Mouse (Mus musculus) urinary bladder, postnatal 10 days (tissue): ENCODE results near the gene Il21r.

Experiments used
- DNase-seq: peaks from one replicate; pipeline ENCODE4 v3.0.0; 2022; ENCODE audit warnings: low spot score

The Il21r gene

GRCm38 (mm10) chr7:125601280-125601670, 2.0 kb upstream of the Il21r start:
- DNase-seq: no peak

DNA sequence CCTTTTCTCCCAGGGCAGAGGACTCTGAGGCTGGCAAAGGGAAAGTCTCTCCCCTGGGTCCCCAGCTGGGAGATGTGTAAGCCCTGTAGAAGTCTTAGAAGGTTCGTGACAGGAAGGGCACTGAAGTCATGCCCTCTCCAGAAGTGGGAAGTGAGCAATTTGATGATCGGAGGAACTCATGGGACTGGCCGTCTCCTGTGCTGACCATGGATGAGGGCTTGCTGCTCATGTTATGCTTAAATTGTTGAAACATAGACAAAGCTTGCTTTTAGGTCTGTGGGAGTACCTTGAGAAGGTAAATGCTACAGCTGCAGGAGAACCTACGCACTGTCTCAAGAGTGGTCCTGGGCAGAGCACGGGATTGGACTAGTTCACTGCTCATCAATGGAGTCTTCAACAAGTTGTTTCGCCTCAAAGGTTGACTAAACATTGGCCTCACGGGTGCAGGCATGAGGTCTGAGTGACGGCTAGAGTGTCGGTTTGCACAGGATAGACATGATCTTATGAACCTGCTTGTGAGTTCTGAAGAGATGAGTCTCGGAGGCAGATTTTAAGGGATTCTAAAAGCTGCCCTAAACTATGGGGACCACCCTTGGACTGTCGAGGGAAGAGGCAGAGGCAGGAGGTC, 1.3 kb upstream of the Il21r start:
- no peak for DNase-seq

GRCm38 (mm10) chr7:125604362-125605319, 1.4 kb downstream of the Il21r start:
- no peak for DNase-seq

- no peak for DNase-seq
Measured at GRCm38 (mm10) chr7:125605725-125606139, 2.5 kb downstream of the Il21r start.

GRCm38 (mm10) chr7:125606265-125607164, 3.3 kb downstream of the Il21r start:
- DNase-seq: no peak

- DNase-seq: no peak
Measured at GRCm38 (mm10) chr7:125607384-125608182, 4.4 kb downstream of the Il21r start.

GRCm38 (mm10) chr7:125608183-125608688, 5.0 kb downstream of the Il21r start:
- no peak for DNase-seq

- no peak for DNase-seq
Measured at GRCm38 (mm10) chr7:125613579-125613978, 10.3 kb downstream of the Il21r start.

- no peak for DNase-seq
Measured at GRCm38 (mm10) chr7:125615453-125615852, 12.2 kb downstream of the Il21r start.

DNA sequence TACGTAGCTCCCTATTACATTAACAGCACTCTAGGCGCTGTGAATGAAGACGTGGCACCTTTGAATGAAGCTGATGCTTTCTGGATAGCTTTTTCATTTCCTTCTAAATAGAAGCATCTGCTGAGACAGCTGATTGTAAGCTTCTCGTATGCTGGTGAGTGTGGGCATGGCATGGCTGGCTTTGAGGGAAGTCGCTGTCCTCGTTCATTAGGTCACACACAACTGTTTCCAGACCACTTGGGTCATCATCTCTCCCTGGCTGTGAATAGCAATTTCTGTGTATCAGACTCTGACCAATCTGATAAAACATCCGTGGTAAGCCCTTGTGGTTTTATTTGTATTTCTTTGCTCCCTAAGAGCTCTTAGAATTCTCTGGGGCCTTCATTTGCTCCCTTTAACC, 14.8 kb downstream of the Il21r start:
- DNase-seq: no peak

DNA sequence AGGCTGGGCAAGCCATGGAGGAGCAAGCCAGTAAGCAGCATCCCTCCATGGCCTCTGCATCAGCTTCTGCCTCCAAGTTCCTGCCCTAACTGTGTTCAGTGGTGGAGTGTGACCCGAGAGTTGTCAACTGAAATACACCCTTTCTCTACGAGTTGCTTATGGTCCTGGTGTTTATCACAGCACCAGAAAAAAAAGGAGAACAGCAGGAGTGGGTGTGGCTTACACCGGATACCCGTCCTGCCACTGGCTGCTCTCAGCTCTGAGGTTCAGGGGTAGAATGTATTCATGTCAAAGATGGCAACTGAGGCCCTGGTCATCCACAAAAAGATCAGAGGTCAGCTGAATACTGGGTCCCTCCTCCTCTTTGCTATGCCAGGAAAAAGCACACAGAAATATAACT, 16.8 kb downstream of the Il21r start:
- DNase-seq: no peak

GRCm38 (mm10) chr7:125622741-125623685, 19.8 kb downstream of the Il21r start:
- DNase-seq: no peak

GRCm38 (mm10) chr7:125625219-125625618, 22.0 kb downstream of the Il21r start:
- no peak for DNase-seq

GRCm38 (mm10) chr7:125625829-125626228, 22.6 kb downstream of the Il21r start:
- DNase-seq: no peak

GRCm38 (mm10) chr7:125630317-125630716, 27.1 kb downstream of the Il21r start:
- DNase-seq: no peak

DNA sequence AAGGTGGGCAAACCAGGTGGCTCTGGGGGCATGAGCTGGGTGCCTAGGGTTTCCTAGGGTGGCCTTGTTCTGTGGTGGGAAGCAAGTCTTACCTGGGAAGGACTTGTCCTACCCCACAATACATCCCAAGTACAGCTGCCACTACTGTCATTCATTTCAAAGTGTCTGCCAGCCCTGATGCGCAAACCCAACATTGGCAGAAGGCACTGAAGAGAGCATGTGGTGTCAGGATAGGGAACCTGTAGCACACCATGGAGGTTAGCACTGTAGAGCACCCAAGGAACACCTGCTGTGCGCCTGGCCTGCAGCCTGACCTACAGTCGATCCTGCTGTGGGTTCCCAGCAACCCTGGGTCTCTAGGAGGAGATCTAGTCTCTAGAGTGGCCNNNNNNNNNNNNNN, 27.8 kb downstream of the Il21r start:
- DNase-seq: no peak

DNA sequence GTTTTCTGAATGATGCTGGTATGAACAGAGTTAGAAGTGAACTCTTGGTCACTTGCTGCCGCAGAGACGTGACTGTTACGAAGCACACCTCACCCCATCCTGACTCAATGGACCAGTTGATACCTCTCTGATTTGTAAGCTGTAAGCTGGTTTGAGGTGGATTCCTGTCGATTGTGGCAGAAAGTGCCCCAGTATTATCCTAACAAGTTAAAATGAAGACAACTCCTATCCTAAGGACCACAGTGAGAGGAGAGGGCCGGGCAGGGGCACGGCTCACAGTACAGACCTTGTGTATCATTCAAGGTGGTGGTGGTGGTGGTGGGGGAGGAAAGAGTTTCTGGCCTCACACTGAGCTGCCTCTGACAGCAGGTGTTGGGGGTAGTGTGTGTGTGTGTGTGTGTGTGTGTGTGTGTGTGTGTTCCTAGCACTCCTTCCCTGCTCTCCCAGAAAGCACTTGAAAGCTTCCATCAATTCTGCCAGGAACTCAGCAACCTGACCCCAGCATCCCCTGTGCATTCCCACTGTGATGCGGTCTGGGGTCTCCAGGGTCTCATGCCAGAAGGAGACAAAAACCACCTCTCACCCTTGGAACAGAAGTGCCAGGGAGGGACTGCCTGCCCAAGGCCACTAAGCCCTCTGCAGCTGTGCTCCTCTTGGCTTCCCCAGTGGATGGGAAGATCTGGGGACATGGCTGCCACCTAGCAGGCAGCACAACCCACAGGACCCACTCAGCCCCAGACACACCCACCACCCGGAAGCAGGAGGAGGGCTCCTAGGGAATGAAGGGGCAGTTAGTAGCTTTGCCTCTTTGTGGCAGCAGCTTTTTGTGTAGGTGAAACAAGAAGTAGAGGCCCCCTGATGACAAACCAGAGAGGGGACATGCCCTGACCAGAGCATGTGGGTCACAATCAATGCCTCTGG, 34.3 kb downstream of the Il21r start:
- DNase-seq: no peak

DNA sequence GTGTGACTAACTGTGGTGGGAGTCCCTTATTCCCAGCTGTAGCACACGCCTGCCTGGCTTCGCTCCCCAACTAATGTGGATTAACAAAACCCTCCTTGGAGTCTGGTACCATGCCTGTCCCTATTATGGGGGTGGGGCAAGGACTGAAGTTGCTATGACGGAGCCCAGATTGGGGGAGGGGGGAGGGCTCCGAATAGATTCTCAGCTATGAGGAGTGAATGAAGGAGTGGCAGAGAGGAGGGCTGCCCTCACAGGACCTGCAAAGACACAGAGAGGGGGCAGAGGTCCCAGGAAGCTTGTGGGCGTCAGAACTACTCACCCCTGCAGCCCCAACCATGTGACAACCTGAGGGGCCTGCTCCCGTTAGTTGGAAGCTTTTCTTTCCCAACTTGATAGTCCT, 35.1 kb downstream of the Il21r start:
- DNase-seq: no peak

DNA sequence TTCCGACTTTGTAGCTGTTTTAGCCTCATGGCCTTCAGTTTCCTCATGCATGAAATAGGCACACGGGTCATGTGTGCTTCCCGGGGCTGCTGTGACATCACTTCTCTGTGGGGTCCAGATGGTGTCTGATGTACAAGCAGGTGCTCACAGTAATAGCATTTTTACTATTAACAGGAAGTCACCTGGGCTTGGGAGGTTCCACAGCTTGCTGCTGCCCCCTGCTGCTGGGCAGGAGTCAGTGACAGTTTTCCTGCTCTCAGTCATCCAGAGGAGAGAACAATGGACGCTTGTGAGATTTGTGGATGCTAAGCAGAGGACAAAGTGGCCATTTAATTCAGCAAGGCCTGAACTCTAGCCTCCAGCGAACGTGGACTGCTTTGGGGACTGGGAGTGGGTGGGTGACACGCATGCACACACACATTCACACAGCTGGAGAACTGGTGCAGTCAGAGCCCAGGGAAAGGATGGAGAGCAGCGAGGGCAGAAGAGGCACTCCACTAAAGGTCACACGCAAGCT, 35.7 kb downstream of the Il21r start:
- no peak for DNase-seq
